Comparison of ENCODE assay signal across 25 mouse cellular contexts in the genomic region with DNA sequence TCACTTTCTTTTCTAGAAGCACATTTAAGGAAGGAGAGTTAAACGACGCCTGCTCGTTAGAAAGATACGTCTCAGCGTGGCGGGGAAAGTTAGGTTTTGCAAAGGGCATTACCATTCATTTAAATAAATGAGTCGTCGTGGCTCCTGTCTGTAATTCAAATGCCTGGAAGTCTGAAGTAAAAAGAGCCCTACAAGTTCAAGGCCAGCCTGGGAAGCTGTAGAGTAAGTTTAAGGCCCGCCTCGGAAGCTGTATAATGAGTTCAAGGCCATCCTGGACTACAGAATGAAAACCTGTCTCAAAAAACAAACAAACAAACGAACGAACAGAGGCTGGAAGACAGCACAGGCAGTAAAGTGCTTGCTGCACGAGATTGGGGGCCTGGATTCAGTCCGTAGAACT. TPM values are rescaled to one million over a fixed set of nuclear protein-coding genes. Genes with fewer than 3 reads are reported as not detected.
"Had no signal": no experiment of that assay in that cellular context is flagged by ENCODE, and none has a peak within 500 bp of the region (broad histone marks: within the 10 kb centered on the region; RNA-seq: fewer than 3 reads in every experiment).

No protein-coding gene starts in this region.

- H3K4me3 ChIP-seq: heart, embryonic 10.5 days; heart, embryonic 12.5 days; hindbrain, embryonic 10.5 days; hindbrain, embryonic 12.5 days; intestine, embryonic 15.5 days; layer of hippocampus, adult 2 months; left cerebral cortex, adult 2 months; limb, embryonic 10.5 days; limb, embryonic 12.5 days; liver, embryonic 13.5 days; liver, embryonic 15.5 days had no signal

- ATAC-seq: inflammation-experienced regulatory T-cells, adult 6 months; intestine, embryonic 15.5 days; intestine, postnatal 0 days had no signal

- H3K9ac ChIP-seq: heart, embryonic 12.5 days; hindbrain, embryonic 12.5 days; hindbrain, embryonic 14.5 days; intestine, embryonic 15.5 days; limb, embryonic 12.5 days; liver, embryonic 13.5 days; liver, embryonic 15.5 days had no signal

- H3K9me3 ChIP-seq: heart, embryonic 10.5 days; heart, embryonic 12.5 days; hindbrain, embryonic 10.5 days; hindbrain, embryonic 12.5 days; intestine, embryonic 15.5 days; limb, embryonic 10.5 days; limb, embryonic 12.5 days; liver, embryonic 13.5 days; liver, embryonic 15.5 days had no signal

- H3K36me3 ChIP-seq: heart, embryonic 10.5 days; heart, embryonic 12.5 days; hindbrain, embryonic 10.5 days; hindbrain, embryonic 12.5 days; intestine, embryonic 15.5 days; limb, embryonic 10.5 days; limb, embryonic 12.5 days; liver, embryonic 13.5 days; liver, embryonic 15.5 days had no signal

- H3K27ac ChIP-seq: heart, embryonic 10.5 days; hindbrain, embryonic 10.5 days; hindbrain, embryonic 12.5 days; hindbrain, embryonic 14.5 days; intestine, embryonic 15.5 days; layer of hippocampus, adult 2 months; left cerebral cortex, adult 2 months; limb, embryonic 10.5 days; limb, embryonic 12.5 days; liver, embryonic 13.5 days; liver, embryonic 15.5 days had no signal

- H3K4me1 ChIP-seq: hindbrain, embryonic 12.5 days; intestine, embryonic 15.5 days; limb, embryonic 12.5 days; liver, embryonic 13.5 days; liver, embryonic 15.5 days had no signal

- H3K27me3 ChIP-seq: hindbrain, embryonic 12.5 days; intestine, embryonic 15.5 days; limb, embryonic 12.5 days; liver, embryonic 13.5 days; liver, embryonic 15.5 days had no signal

- H3K4me2 ChIP-seq: heart, embryonic 12.5 days; hindbrain, embryonic 12.5 days; hindbrain, embryonic 14.5 days; intestine, embryonic 15.5 days; limb, embryonic 12.5 days; liver, embryonic 11.5 days; liver, embryonic 13.5 days; liver, embryonic 15.5 days had no signal

- DNase-seq: gastrocnemius, postnatal 25 days; heart, adult 18-20 months; heart, postnatal 10 days; heart, postnatal 4 days; kidney, adult 18-20 months; kidney, adult 8-10 months; kidney, postnatal 10 days; kidney, postnatal 25 days; kidney, postnatal 4 days; liver; liver, embryonic 13.5 days had no signal

RNA-seq across cellular contexts. Expression of gene Rxrg, which starts 18.9 kb away (rescaled TPM):
- polyA plus RNA-seq: inflammation-experienced regulatory T-cells, adult 6 months had no signal
